Mouse (Mus musculus) liver, postnatal 0 days (tissue): ENCODE measurements around the gene Rbfox1.

Experiments used
- CTCF ChIP-seq: sonication (generic); IDR thresholded peaks from 2 replicates; pipeline ENCODE4 v1.5.1; 2016; ENCODE audit warnings: antibody characterized with exemption, low read depth
- EP300 ChIP-seq: IDR thresholded peaks from 2 replicates; pipeline ENCODE4 v1.6.1; 2016; ENCODE audit warnings: antibody characterized with exemption, low read depth, mild to moderate bottlenecking

- TF ChIP-seq CTCF (no peak), EP300 (no peak)
Measured at GRCm38 (mm10) chr16:6907550-6907949, 1022.4 kb downstream of the Rbfox1 start.
